Mouse (Mus musculus) myocyte (in vitro differentiated cells): ENCODE measurements at regions not wholly inside any gene's neighbourhood (a gene's known extent, or its start where the extent isn't known, plus 50 kb on each side); places are given as distances from the start of the nearest gene placed in this dataset.

ENCODE experiments used
- CEBPB ChIP-seq: IDR thresholded peaks from 2 replicates; pipeline ENCODE4 v1.6.1; 2011; ENCODE audit warnings: mild to moderate bottlenecking, moderate library complexity; ENCODE audit not compliant: poor library complexity, insufficient read depth, severe bottlenecking
- E2F4 ChIP-seq: IDR thresholded peaks from one replicate; pipeline ENCODE4 v1.6.1; 2011; ENCODE audit warnings: mild to moderate bottlenecking, control low read depth, moderate library complexity; ENCODE audit not compliant: insufficient read depth
- MAX ChIP-seq: IDR thresholded peaks from one replicate; pipeline ENCODE4 v1.6.1; 2011; ENCODE audit warnings: low read depth, mild to moderate bottlenecking, control low read depth
- MYOD1 ChIP-seq, 3 experiments: IDR thresholded peaks; one replicate each; pipeline ENCODE4 v1.6.1; 2011; ENCODE audit warnings: control low read depth in 2 of 3, low read depth in 2 of 3, mild to moderate bottlenecking in 2 of 3, moderate library complexity in 1 of 3; ENCODE audit not compliant: insufficient read length in 2 of 3, control insufficient read depth in 1 of 3
- POLR2A ChIP-seq: IDR thresholded peaks from one replicate; pipeline ENCODE4 v1.6.1; 2011; ENCODE audit warnings: low read depth, mild to moderate bottlenecking, control low read depth, moderate library complexity; ENCODE audit not compliant: insufficient read length
- POLR2AphosphoS2 ChIP-seq: IDR thresholded peaks from one replicate; pipeline ENCODE4 v1.6.1; 2011; ENCODE audit warnings: low read depth, control low read depth; ENCODE audit not compliant: insufficient read length
- SRF ChIP-seq: IDR thresholded peaks from one replicate; pipeline ENCODE4 v1.6.1; 2011; ENCODE audit warnings: low read depth; ENCODE audit not compliant: control insufficient read depth, insufficient read length
- TCF12 ChIP-seq: IDR thresholded peaks from one replicate; pipeline ENCODE4 v1.6.1; 2011; ENCODE audit warnings: mild to moderate bottlenecking, control low read depth; ENCODE audit not compliant: poor library complexity, insufficient read depth, severe bottlenecking
- USF1 ChIP-seq: IDR thresholded peaks from one replicate; pipeline ENCODE4 v1.6.1; 2011; ENCODE audit warnings: low read depth, mild to moderate bottlenecking, control low read depth, moderate library complexity

DNA sequence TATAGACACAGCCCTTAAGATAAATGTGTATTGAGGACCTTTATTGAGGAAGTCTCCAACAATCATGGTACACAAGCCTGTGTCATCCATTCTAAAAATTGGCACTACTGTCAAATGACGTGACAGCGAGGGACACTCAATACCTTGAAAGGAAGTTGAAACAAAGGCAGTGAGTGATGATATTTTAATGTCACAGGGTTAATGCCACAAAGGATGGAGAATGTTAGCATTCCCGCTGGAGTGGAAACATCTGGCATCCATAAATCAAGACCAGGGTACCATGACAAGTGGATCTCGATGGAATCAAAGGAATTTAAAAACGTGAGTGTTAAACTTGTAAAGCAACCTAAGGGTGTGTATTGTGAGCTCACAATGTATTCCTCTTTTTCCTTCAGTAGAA, 441.5 kb downstream of the Basp1 start:
- TF ChIP-seq POLR2A (no peak), MAX (no peak), CEBPB (no peak), USF1 (no peak), SRF (no peak), TCF12 (no peak), POLR2AphosphoS2 (no peak), E2F4 (no peak), MYOD1 (IDR thresholded peaks at IDR 0.05; ENCODE audit: control insufficient read depth in 1 of 3, insufficient read length in 2 of 3, low read depth in 2 of 3) (no peak)
